Mouse (Mus musculus): Measurements from ENCODE around the gene Pnpla8. TPM values are rescaled to one million over a fixed set of nuclear protein-coding genes. Genes with fewer than 3 reads are reported as not detected.

Gene Pnpla8
- polyA plus RNA-seq, 1 experiment from 2014 or later = 153 TPM

DNA sequence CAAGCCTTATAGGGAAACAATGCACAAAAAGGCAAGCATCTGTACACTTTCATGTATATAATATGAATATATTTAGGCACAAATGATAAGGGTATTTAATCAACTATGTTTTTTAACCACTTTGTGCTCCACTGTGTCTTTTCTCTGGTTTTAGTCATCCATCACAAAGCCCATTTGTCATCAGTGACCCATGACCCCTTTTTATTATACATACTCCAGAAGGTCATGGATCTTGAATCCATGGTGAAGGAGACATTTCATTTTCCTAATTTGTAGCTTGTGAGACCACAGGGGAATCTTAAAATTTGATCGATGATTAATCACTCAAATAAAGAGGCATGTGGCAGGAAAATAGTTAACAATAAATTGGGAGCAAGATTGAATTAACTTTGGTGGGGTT lies 136.7 kb downstream of the Pnpla8 start:
- no peak overlapping the region for H3K4me3 ChIP-seq (ENCODE audit: low read depth, low read length)
- no peaks in the 10 kb centered on the region for H3K27me3 ChIP-seq (ENCODE audit: control insufficient read depth, insufficient read depth, low read depth, low read length)
- no peaks in the 10 kb centered on the region for H3K4me1 ChIP-seq (ENCODE audit: control insufficient read depth, insufficient read depth, low read length)
- H3K27ac ChIP-seq (ENCODE audit: low read length) = no peak overlapping the region
- ATAC-seq = no peak
- 23% methylated on average over 1 of the region's 1 CpGs for WGBS
- no peak overlapping the region for H3K9ac ChIP-seq (ENCODE audit: low read depth, low read length)
- H3K4me2 ChIP-seq (ENCODE audit: low read length) = no peak overlapping the region
- no peaks in the 10 kb centered on the region for H3K9me3 ChIP-seq (replicated peaks; ENCODE audit: control insufficient read depth, low read length, poor library complexity, severe bottlenecking)
- no peaks in the 10 kb centered on the region for H3K36me3 ChIP-seq (ENCODE audit: control insufficient read depth, insufficient read depth, low read length)

DNA sequence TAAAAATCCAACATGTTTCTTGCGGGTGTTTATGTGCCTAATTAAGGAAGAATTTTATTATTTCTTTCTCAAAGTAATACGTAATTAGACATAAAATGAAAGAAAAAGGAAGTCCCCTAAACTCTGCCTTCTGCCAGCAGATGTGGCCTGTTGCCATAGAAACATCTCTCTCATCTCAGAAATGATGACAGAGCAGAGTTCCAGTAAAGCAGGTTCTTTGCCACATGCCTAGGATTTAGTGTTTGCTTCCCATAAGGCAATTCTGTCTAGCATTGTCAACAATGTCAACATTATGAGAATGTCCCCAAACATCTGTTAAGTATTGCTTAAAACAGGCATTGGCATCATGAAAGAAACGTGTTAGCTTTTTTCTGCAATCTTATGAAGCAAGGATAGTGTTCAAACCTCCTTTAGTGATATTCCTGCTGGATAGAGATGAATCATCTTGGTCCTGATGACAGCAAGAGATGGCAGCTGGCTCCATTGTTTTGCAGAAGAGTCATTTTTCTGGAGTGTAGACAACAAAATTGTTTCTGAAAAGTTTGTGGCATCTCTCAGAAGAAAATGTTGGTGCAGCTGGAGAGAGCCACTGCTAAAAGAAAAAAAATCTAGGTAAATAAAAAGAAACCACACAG lies 150.0 kb downstream of the Pnpla8 start:
- H3K4me2 ChIP-seq (ENCODE audit: low read length) = no peak overlapping the region
- H3K27me3 ChIP-seq (ENCODE audit: control insufficient read depth, insufficient read depth, low read depth, low read length) = no peaks in the 10 kb centered on the region
- peaks cover 21% of the 10 kb centered on the region for H3K4me1 ChIP-seq (ENCODE audit: control insufficient read depth, insufficient read depth, low read length)
- 41% methylated on average over 3 of the region's 3 CpGs for WGBS
- H3K9ac ChIP-seq (ENCODE audit: low read depth, low read length) = no peak overlapping the region
- H3K9me3 ChIP-seq (replicated peaks; ENCODE audit: control insufficient read depth, low read length, poor library complexity, severe bottlenecking) = no peaks in the 10 kb centered on the region
- peak; percentile 75 for ATAC-seq
- peak overlapping the region; percentile 47; the same call in 1 of the 2 replicates for H3K27ac ChIP-seq (ENCODE audit: low read length)
- H3K4me3 ChIP-seq (ENCODE audit: low read depth, low read length) = no peak overlapping the region
- H3K36me3 ChIP-seq (ENCODE audit: control insufficient read depth, insufficient read depth, low read length) = no peaks in the 10 kb centered on the region

Small RNA genes within 50 kb of the gene (microRNA-seq; reads per million reads assigned to microRNA genes)
- not detected for gene Mir5627

Other genes starting within 250 kb of the Pnpla8 start
- gene Dnajb9, start 11.0 kb upstream of the Pnpla8 start, polyA plus RNA-seq (2015; fragmentation: Nextera tagmentation; extraction: Ambion mirVana) = 35.4 and 36.6 TPM in 2 replicates
- gene Nrcam, start 107.5 kb downstream of the Pnpla8 start, polyA plus RNA-seq (2015; fragmentation: Nextera tagmentation; extraction: Ambion mirVana) = 148 and 160 TPM in 2 replicates